Mouse (Mus musculus) lung, embryonic 16.5 days (tissue): ENCODE measurements at regions not wholly inside any gene's neighbourhood (a gene's known extent, or its start where the extent isn't known, plus 50 kb on each side); places are given as distances from the start of the nearest gene placed in this dataset.

Experiments used
- ATAC-seq: fragments of 200-750 bp; cut with Nextera tagmentation; 2 replicates; pipeline ENCODE4 v1.8.0; 2017; ENCODE audit warnings: low read depth, mild to moderate bottlenecking, moderate library complexity
- H3K27ac ChIP-seq: fragments of 300-500 bp; sonication (generic); 2 replicates; pipeline ENCODE4 v1.5.1; 2014; ENCODE audit warnings: mild to moderate bottlenecking, control low read depth, low read length
- H3K27me3 ChIP-seq: fragments of 300-500 bp; sonication (generic); 2 replicates; pipeline ENCODE4 v1.6.1; 2014; ENCODE audit warnings: low read depth, low read length, mixed read lengths; ENCODE audit not compliant: control insufficient read depth, insufficient read depth
- H3K36me3 ChIP-seq: fragments of 300-500 bp; sonication (generic); 2 replicates; pipeline ENCODE4 v1.6.1; 2014; ENCODE audit warnings: low read length; ENCODE audit not compliant: control insufficient read depth, insufficient read depth
- H3K4me1 ChIP-seq: fragments of 300-500 bp; sonication (generic); replicated peaks from 2 replicates; pipeline ENCODE4 v1.6.1; 2014; ENCODE audit warnings: low read length, mixed read lengths; ENCODE audit not compliant: control insufficient read depth, insufficient read depth
- H3K4me2 ChIP-seq: fragments of 300-500 bp; sonication (generic); 2 replicates; pipeline ENCODE4 v1.6.1; 2014; ENCODE audit warnings: low read depth, low read length, control low read depth
- H3K4me3 ChIP-seq: fragments of 300-500 bp; sonication (generic); 2 replicates; pipeline ENCODE4 v1.5.1; 2014; ENCODE audit warnings: mild to moderate bottlenecking, low read length, control low read depth
- H3K9ac ChIP-seq: fragments of 300-500 bp; sonication (generic); 2 replicates; pipeline ENCODE4 v1.6.1; 2014; ENCODE audit warnings: low read length, control low read depth
- H3K9me3 ChIP-seq: fragments of 300-500 bp; sonication (generic); 2 replicates; pipeline ENCODE4 v1.6.1; 2016; ENCODE audit warnings: low read length; ENCODE audit not compliant: control insufficient read depth
- WGBS: fragments of 180-500 bp; shearing (Covaris S2); extraction: QIAGEN DNeasy Blood & Tissue Kit; methylation state at CpG from one replicate; pipeline ENCODE4 v1.1.7; 2014; 5-methylcytosine and 5-hydroxymethylcytosine counted together

DNA sequence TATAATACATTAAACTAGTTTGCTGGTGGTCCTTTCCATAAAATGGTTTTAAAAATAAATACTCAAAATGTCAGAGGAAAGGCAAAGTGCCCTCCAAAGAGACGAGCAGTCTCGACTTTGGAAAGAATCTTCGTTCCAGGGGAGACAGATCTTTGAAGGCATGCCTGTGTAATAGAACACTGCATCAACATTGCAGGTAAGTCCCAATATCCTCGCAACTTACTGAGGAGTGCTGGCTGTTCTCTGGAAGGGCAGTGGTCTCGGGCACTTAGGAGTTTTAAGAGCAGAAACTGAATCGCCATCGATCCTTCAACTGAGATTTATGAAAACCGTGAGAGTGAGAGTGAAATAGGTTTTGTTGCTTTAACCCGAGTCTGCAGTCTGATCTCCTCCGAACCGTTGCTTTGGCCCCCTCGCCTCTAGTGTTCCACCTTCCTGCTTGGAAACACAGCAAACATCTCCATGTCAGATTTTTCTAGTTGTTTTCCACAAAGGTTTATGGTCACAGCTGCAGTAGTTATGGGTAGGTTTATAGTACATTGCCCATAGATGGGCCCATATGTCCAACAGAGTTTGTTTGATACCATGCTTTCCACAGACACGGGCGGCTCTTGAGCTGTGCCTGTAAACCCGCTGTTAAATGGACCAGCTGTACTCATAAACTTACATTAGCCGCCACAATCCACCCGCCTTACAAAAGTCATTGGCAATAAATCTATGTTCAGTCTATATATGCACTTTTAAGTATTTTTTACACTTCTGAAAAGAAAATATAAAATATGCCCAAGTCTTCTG, 181.6 kb upstream of the Eya4 start:
- no peak for ATAC-seq
- H3K27me3 ChIP-seq, result no peaks in the 10 kb centered on the region
- no peak overlapping the region for H3K4me3 ChIP-seq
- 80% methylated on average over 17 of the region's 17 CpGs for WGBS
- no peak overlapping the region for H3K4me2 ChIP-seq
- H3K9ac ChIP-seq, result no peak overlapping the region
- H3K4me1 ChIP-seq, result no peaks in the 10 kb centered on the region
- no peaks in the 10 kb centered on the region for H3K36me3 ChIP-seq
- H3K27ac ChIP-seq, result no peak overlapping the region
- H3K9me3 ChIP-seq, result no peaks in the 10 kb centered on the region

DNA sequence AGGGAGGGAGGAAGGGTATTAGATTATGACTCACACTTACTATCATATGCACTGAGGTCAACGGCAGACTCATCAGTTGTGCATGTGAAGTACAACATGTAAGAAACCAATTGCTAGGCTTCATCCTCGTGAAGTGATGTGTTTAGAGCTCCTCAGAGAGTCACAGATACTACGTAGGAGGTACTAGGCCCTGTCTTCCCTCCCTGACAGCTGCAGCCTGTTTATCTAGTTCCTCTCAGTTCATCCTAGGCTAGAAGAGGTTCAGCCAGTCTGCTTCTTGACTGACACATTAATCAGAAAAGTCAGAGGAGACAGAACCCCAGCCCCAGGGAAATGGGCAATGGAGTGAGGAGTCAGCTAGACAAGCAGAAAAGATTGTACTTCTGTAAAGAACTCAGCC, 180.1 kb upstream of the Eya4 start:
- Histone ChIP-seq H3K4me3 (no peak overlapping the region), H3K9ac (no peak overlapping the region), H3K27ac (no peak overlapping the region), H3K36me3 (no peaks in the 10 kb centered on the region), H3K9me3 (no peaks in the 10 kb centered on the region), H3K4me1 (no peaks in the 10 kb centered on the region), H3K4me2 (no peak overlapping the region), H3K27me3 (no peaks in the 10 kb centered on the region)
- 72% methylated on average over 3 of the region's 3 CpGs for WGBS
- ATAC-seq, result no peak

DNA sequence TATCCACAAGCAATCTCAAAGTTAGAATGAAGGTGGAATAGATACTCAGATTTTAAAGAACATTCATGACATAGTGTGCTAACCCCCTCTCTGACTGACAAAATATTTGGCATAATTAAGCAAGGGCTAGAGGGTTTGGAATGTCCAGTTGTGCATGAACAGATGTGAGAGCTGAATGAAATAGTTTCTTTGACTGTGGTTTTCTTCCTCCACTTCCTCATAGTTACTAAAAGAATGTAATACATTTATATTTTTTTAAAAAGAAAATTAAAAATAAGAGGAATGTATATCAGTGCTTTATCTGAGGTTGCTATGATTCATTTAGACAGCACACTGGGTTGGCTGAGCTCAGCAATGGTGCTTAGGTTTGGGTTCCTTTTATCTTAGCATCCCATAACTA, 176.2 kb upstream of the Eya4 start:
- ATAC-seq, result no peak
- Histone ChIP-seq H3K27me3 (no peaks in the 10 kb centered on the region), H3K4me1 (no peaks in the 10 kb centered on the region), H3K9me3 (no peaks in the 10 kb centered on the region), H3K27ac (no peak overlapping the region), H3K36me3 (no peaks in the 10 kb centered on the region), H3K4me3 (no peak overlapping the region), H3K4me2 (no peak overlapping the region), H3K9ac (no peak overlapping the region)

DNA sequence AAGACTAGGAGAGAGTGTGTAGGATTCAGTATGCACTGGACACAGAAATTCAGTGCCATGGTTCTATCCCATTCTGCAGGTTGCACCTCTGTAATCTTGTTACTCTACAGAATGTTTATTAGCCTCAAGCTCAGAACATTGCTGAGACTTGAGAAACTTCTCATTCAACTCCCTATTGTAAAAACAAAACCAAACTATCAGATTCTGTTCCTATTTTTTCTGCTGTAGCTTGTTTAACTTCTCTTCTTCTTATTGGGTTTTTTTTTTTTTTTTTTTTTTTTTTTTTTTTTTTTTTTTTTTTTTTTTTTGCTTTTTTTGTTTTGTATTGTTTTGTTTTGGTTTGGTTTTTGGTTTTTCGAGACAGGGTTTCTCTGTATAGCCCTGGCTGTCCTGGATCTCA, 172.1 kb upstream of the Eya4 start:
- Histone ChIP-seq H3K27me3 (no peaks in the 10 kb centered on the region), H3K27ac (no peak overlapping the region), H3K9ac (no peak overlapping the region), H3K4me3 (no peak overlapping the region), H3K4me2 (no peak overlapping the region), H3K9me3 (no peaks in the 10 kb centered on the region), H3K36me3 (no peaks in the 10 kb centered on the region), H3K4me1 (no peaks in the 10 kb centered on the region)
- no peak for ATAC-seq
- 57% methylated on average over 1 of the region's 1 CpGs for WGBS

DNA sequence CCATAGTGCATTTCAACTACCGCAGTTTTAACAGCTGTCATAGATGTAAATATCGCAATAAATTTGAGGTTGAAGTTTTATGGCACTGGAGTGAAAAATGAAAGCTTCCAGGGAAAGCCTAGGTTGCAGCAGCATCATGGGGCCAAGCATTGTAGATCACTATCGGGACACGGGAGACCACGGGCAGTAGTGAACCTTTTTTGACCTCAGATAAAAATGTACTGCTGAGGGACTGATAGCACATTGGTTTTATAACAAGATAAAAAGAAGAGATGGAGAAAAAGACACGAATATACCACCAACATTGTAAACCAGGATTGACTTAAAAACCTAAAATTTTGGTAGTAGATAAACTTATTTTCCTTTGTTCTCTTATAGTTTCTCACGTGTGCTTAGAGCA, 143.1 kb upstream of the Eya4 start:
- 59% methylated on average over 7 of the region's 7 CpGs for WGBS
- no peak overlapping the region for H3K9ac ChIP-seq
- no peak overlapping the region for H3K4me3 ChIP-seq
- H3K9me3 ChIP-seq, result no peaks in the 10 kb centered on the region
- no peak overlapping the region for H3K27ac ChIP-seq
- no peaks in the 10 kb centered on the region for H3K36me3 ChIP-seq
- H3K4me1 ChIP-seq, result no peaks in the 10 kb centered on the region; the same call in 1 of the 2 replicates
- no peaks in the 10 kb centered on the region for H3K27me3 ChIP-seq
- H3K4me2 ChIP-seq, result no peak overlapping the region
- ATAC-seq, result no peak

DNA sequence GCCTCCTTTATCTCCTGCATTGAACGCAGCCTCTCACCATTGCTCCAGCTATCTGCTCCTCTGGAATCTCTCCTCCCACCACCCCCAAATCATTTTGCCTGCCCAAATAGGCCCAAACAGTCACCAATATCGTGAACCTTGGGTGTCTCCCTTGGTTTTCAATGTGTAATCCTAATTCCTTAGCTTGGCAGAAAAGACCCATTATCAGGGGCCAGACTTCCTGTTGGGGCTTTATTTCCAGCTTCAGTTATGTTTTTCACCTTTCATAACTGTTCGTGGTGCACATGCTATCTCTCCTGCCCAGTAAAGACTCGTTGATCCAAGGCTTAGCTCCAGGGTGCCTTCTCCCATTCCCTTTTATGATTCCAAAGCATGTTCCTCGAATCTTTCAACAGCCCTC, 142.4 kb upstream of the Eya4 start:
- no peak overlapping the region for H3K9ac ChIP-seq
- 49% methylated on average over 5 of the region's 5 CpGs for WGBS
- H3K4me3 ChIP-seq, result no peak overlapping the region
- H3K4me1 ChIP-seq, result no peaks in the 10 kb centered on the region; the same call in 1 of the 2 replicates
- H3K27me3 ChIP-seq, result no peaks in the 10 kb centered on the region
- no peak overlapping the region for H3K27ac ChIP-seq
- no peaks in the 10 kb centered on the region for H3K9me3 ChIP-seq
- no peaks in the 10 kb centered on the region for H3K36me3 ChIP-seq
- no peak for ATAC-seq
- no peak overlapping the region for H3K4me2 ChIP-seq

DNA sequence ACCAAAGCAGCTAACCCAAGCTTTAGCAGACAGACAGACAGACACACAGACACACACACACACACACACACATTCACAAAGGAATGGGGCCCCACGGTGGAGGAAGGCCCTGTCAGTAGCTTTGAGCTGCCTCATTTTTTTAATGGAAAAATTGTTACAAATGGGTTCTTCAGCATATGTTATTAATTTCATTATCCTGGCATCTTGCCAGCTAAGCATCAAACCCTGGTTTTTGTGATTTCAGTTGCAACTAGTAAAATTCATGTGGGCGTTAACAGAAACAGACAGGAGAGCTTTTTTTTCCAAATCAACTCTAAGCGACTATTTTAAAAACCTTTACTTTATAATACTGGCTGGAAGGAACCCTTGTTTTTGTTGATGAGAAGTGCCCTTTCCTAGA, 138.4 kb upstream of the Eya4 start:
- H3K9me3 ChIP-seq, result no peaks in the 10 kb centered on the region
- H3K4me1 ChIP-seq, result no peaks in the 10 kb centered on the region; the same call in 1 of the 2 replicates
- H3K27ac ChIP-seq, result no peak overlapping the region
- no peaks in the 10 kb centered on the region for H3K27me3 ChIP-seq
- ATAC-seq, result no peak
- 44% methylated on average over 3 of the region's 3 CpGs for WGBS
- no peak overlapping the region for H3K4me2 ChIP-seq
- no peaks in the 10 kb centered on the region for H3K36me3 ChIP-seq
- H3K4me3 ChIP-seq, result no peak overlapping the region
- H3K9ac ChIP-seq, result no peak overlapping the region

DNA sequence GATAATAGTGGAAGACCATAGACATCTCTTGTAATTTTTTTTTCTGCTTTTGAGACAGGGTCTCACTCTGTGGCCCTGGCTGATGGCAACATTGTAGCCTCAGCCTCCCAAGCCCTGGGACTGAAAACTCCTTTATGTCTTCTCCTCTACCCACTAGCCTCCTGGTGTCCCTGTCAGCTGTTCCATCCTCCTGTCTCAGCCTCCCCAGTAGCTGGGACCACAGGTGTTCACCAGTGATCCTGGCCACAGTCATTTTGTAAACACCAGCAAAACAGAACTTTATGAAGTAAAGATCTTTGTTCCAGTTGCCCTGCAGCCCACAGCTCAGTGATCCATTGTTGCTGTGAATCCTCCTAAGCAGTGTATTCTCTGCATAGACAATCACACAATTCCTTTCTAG, 129.9 kb upstream of the Eya4 start:
- no peaks in the 10 kb centered on the region for H3K4me1 ChIP-seq
- no peaks in the 10 kb centered on the region for H3K36me3 ChIP-seq
- no peak overlapping the region for H3K4me3 ChIP-seq
- no peak overlapping the region for H3K4me2 ChIP-seq
- no peak overlapping the region for H3K9ac ChIP-seq
- H3K27me3 ChIP-seq, result no peaks in the 10 kb centered on the region
- no peaks in the 10 kb centered on the region; the same call in 1 of the 2 replicates for H3K9me3 ChIP-seq
- H3K27ac ChIP-seq, result no peak overlapping the region
- no peak for ATAC-seq

DNA sequence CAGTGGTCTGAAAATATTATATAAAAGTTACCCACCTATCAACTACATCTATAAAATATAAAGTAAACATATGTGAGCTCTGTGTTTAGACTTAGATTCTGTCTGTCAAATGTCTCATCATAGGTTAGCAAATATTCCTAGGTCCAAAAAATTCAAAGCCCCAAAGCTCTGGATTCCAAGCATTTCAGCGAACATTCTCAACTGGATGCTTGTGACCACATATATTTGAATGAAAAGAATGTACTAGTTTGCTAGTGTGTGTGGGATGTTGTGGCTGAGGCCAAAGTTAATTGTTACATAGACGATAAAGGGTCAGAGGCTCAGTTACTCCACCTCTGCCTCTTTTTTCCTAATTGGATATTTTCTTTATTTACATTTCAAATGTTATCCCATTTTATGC, 128.3 kb upstream of the Eya4 start:
- Histone ChIP-seq H3K4me2 (no peak overlapping the region), H3K27ac (no peak overlapping the region), H3K9me3 (no peaks in the 10 kb centered on the region; the same call in 1 of the 2 replicates), H3K36me3 (no peaks in the 10 kb centered on the region), H3K27me3 (no peaks in the 10 kb centered on the region), H3K4me3 (no peak overlapping the region), H3K9ac (no peak overlapping the region), H3K4me1 (no peaks in the 10 kb centered on the region)
- WGBS, result 86% methylated on average over 2 of the region's 2 CpGs
- ATAC-seq, result no peak

DNA sequence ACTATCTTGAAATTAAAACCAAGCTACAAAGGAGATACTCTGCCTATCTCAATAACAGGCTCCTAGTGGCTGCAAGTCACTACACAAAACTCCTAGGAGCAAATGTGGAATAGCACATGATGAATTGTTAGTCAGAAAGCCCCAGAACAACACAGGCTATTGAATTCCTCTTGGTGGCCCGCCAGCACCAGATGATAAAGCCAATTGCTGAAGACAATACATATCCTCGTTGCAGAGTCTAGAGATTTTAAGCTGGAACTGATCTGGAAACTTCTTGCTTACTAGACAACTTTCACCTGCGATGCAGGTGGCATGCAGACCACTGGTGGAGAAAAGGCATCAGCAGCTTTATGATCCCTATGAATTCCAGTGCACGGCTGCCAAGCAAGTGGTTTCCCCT, 126.5 kb upstream of the Eya4 start:
- no peaks in the 10 kb centered on the region for H3K27me3 ChIP-seq
- no peak for ATAC-seq
- H3K9me3 ChIP-seq, result no peaks in the 10 kb centered on the region; the same call in 1 of the 2 replicates
- H3K4me2 ChIP-seq, result no peak overlapping the region
- no peaks in the 10 kb centered on the region for H3K36me3 ChIP-seq
- no peak overlapping the region for H3K27ac ChIP-seq
- no peaks in the 10 kb centered on the region for H3K4me1 ChIP-seq
- H3K4me3 ChIP-seq, result no peak overlapping the region
- no peak overlapping the region for H3K9ac ChIP-seq
- WGBS, result 77% methylated on average over 4 of the region's 4 CpGs
